Mouse (Mus musculus) myocyte (in vitro differentiated cells): ENCODE data around the gene Cald1.

Source experiments
- CEBPB ChIP-seq: IDR thresholded peaks from 2 replicates; pipeline ENCODE4 v1.6.1; 2011; ENCODE audit warnings: mild to moderate bottlenecking, moderate library complexity; ENCODE audit not compliant: poor library complexity, insufficient read depth, severe bottlenecking
- E2F4 ChIP-seq: IDR thresholded peaks from one replicate; pipeline ENCODE4 v1.6.1; 2011; ENCODE audit warnings: mild to moderate bottlenecking, control low read depth, moderate library complexity; ENCODE audit not compliant: insufficient read depth
- MAX ChIP-seq: IDR thresholded peaks from one replicate; pipeline ENCODE4 v1.6.1; 2011; ENCODE audit warnings: low read depth, mild to moderate bottlenecking, control low read depth
- MYOD1 ChIP-seq, 3 experiments: IDR thresholded peaks; one replicate each; pipeline ENCODE4 v1.6.1; 2011; ENCODE audit warnings: control low read depth in 2 of 3, low read depth in 2 of 3, mild to moderate bottlenecking in 2 of 3, moderate library complexity in 1 of 3; ENCODE audit not compliant: insufficient read length in 2 of 3, control insufficient read depth in 1 of 3
- MYOG ChIP-seq, 3 experiments: IDR thresholded peaks; one replicate each; pipeline ENCODE4 v1.6.1; 2011; ENCODE audit warnings: control low read depth in 2 of 3, low read depth in 2 of 3, mild to moderate bottlenecking in 2 of 3; ENCODE audit not compliant: insufficient read length in 2 of 3, control insufficient read depth in 1 of 3, insufficient read depth in 1 of 3
- POLR2A ChIP-seq: IDR thresholded peaks from one replicate; pipeline ENCODE4 v1.6.1; 2011; ENCODE audit warnings: low read depth, mild to moderate bottlenecking, control low read depth, moderate library complexity; ENCODE audit not compliant: insufficient read length
- POLR2AphosphoS2 ChIP-seq: IDR thresholded peaks from one replicate; pipeline ENCODE4 v1.6.1; 2011; ENCODE audit warnings: low read depth, control low read depth; ENCODE audit not compliant: insufficient read length
- USF1 ChIP-seq: IDR thresholded peaks from one replicate; pipeline ENCODE4 v1.6.1; 2011; ENCODE audit warnings: low read depth, mild to moderate bottlenecking, control low read depth, moderate library complexity

DNA sequence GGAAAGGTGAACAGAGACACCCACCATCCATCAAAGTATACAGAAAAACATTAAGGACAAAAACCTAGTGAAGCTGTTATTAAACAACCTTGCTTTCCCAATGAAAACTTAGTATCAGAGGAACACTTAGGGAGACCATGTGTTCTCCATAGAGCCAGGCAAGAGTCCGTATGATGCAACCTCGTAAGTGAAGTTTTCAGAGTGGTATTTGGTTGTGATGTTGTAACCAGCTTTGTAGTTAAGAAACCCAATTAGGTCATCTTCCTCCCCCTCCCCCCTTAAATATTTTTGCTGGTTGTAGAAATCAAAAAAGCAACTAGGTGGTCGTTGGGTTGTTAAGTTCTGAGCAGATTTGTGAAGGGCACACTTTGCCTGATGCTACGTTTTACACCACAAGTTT lies 116.3 kb downstream of the Cald1 start:
- TF ChIP-seq POLR2A (no peak), E2F4 (no peak), MAX (peak; percentile 57), POLR2AphosphoS2 (no peak), USF1 (no peak), MYOD1 (IDR thresholded peaks at IDR 0.05; ENCODE audit: control insufficient read depth in 1 of 3, insufficient read length in 2 of 3, low read depth in 2 of 3) (no peak), CEBPB (peak; percentile 87), MYOG (IDR thresholded peaks at IDR 0.05; ENCODE audit: control insufficient read depth in 1 of 3, insufficient read depth in 1 of 3, insufficient read length in 2 of 3, low read depth in 2 of 3) (no peak)
